18 mouse cellular contexts compared by ENCODE assay signal in the genomic region with DNA sequence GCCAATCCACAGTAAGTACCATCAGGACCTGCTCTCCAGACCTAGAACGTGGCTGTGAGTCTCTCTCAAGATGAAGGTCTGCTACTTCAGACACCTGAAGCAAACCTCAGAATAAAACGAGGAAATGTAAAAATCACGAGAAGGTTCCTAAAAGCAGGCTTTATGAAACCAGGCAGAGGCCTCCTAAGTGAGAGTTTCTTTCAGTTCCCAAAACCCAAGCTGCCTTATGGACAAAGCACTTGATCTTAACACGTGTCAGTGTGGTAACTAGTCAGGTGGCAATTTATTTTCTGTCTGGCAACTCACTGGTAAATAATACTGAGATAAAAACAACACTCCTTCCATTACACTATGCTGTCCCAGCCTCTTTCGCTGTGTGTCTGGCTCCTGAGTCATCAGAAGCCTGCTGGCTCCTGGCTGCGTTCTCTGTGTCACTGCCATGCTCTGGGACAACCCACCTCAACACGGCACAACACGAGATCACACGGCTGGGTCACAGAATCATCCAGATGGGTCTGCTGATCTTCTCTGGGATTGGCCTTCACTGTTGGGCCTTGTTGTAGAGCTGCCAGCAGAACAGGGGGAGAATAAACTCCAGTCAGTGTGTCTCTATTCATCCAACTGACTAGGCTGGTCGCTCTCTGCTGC. TPM values are rescaled to one million over a fixed set of nuclear protein-coding genes. Genes with fewer than 3 reads are reported as not detected.
A peak's percentile ranks its signal among the peaks of the same experiment; 100 is the strongest.
DNase-seq lines count a peak whose midpoint lies in the region; TF ChIP-seq lines count a peak whose summit lies in the region.
"Had no signal": no experiment of that assay in that cellular context is flagged by ENCODE, and none has a peak within 500 bp of the region (broad histone marks: within the 10 kb centered on the region; RNA-seq: fewer than 3 reads in every experiment).

No protein-coding gene starts in this region.

- no peak overlapping the region for H3K4me3 ChIP-seq in bone marrow macrophage, adult 2 months (ENCODE audit: insufficient read depth, low read length)
- H3K4me3 ChIP-seq: embryonic facial prominence, embryonic 13.5 days; neural tube, embryonic 13.5 days had no signal

- TF ChIP-seq POLR2A in bone marrow macrophage, adult 2 months (IDR thresholded peaks at IDR 0.05; ENCODE audit: borderline replicate concordance, low read depth, low read length): no peak

- peaks cover 21% of the 10 kb centered on the region for H3K4me1 ChIP-seq in bone marrow macrophage, adult 2 months (ENCODE audit: control insufficient read depth, insufficient read depth, low read length)
- H3K4me1 ChIP-seq: embryonic facial prominence, embryonic 13.5 days; neural tube, embryonic 13.5 days had no signal

- TF ChIP-seq CTCF in bone marrow macrophage, adult 2 months (IDR thresholded peaks at IDR 0.05; ENCODE audit: low read depth, low read length): no peak

- peak; percentile 13 for DNase-seq in gastrocnemius, adult 18-20 months (ENCODE audit: low spot score)
- no peak for DNase-seq in gastrocnemius, postnatal 4 days (ENCODE audit: low spot score in 2 of 2)
- peak; percentile 65 to 74 for DNase-seq in cerebellum, postnatal 25 days
- peak; percentile 12 for DNase-seq in skeletal muscle tissue, adult 2 months (ENCODE audit: low read depth, low spot score)
- DNase-seq in adipocyte (ENCODE audit: low spot score): no peak
- DNase-seq in testis, postnatal 14 days (ENCODE audit: low spot score): no peak
- DNase-seq: gastrocnemius, postnatal 36 days; heart, postnatal 14 days; kidney, adult 11 months; kidney, postnatal 14 days; layer of hippocampus, postnatal 36 days; liver; liver, postnatal 0 days; right cerebral cortex, postnatal 25 days; thymus, adult 2 months had no signal

- H3K27ac ChIP-seq in bone marrow macrophage, adult 2 months (ENCODE audit: insufficient read depth, low read depth, low read length): peak overlapping the region; percentile 77
- H3K27ac ChIP-seq: embryonic facial prominence, embryonic 13.5 days; neural tube, embryonic 13.5 days had no signal

RNA-seq across cellular contexts. Expression of a gene that starts 51.0 kb away (rescaled TPM):
- total RNA-seq in gastrocnemius, adult 18-20 months (2021): 10 to 100 TPM in 1 of 2 experiments, 1 to 10 TPM in 1; 2.2 to 10.3 TPM
- under 1 TPM; 0.44 to 0.74 TPM for total RNA-seq in gastrocnemius, postnatal 4 days (2021)
- not detected in 2 replicates for polyA plus RNA-seq in bone marrow macrophage, adult 2 months (2012; ENCODE audit: insufficient read depth, insufficient read length, missing spikeins)
- polyA plus RNA-seq: liver, postnatal 0 days had no signal

RNA-seq across cellular contexts. Expression of a gene that starts 51.1 kb away (rescaled TPM):
- 1 to 10 TPM; 1.2 to 1.8 TPM for total RNA-seq in gastrocnemius, adult 18-20 months (2021)
- total RNA-seq in gastrocnemius, postnatal 4 days (2021): 1 to 10 TPM; 1.5 to 1.6 TPM
- not detected in 2 replicates for polyA plus RNA-seq in bone marrow macrophage, adult 2 months (2012; ENCODE audit: insufficient read depth, insufficient read length, missing spikeins)

Comparison
In these comparisons a context has a peak if more than half of its experiments do, and no peak if none do; other contexts are left out.
1. DNase-seq: peak in gastrocnemius, adult 18-20 months (single experiment), cerebellum, postnatal 25 days (2 of 2) and skeletal muscle tissue, adult 2 months (single experiment); none in gastrocnemius, postnatal 4 days (0 of 2), adipocyte (single experiment) and testis, postnatal 14 days (single experiment).